Mouse (Mus musculus) adrenal gland, adult 8-10 months (tissue): ENCODE measurements around the gene Hdac5. TPM values are rescaled to one million over a fixed set of nuclear protein-coding genes. Genes with fewer than 3 reads are reported as not detected.
A peak's percentile ranks its signal among the peaks of the same experiment; 100 is the strongest.

ENCODE experiments used
- DNase-seq: peaks from one replicate; pipeline ENCODE4 v3.0.0; 2022
- total RNA-seq, 4 experiments: library from RNA; stranded (reverse); gene quantifications; 2 replicates each; pipeline ENCODE4 v1.2.4; 2022

The Hdac5 gene
- total RNA-seq, result 100 to 1,000 TPM; 100 to 175 (median 132) TPM

DNA sequence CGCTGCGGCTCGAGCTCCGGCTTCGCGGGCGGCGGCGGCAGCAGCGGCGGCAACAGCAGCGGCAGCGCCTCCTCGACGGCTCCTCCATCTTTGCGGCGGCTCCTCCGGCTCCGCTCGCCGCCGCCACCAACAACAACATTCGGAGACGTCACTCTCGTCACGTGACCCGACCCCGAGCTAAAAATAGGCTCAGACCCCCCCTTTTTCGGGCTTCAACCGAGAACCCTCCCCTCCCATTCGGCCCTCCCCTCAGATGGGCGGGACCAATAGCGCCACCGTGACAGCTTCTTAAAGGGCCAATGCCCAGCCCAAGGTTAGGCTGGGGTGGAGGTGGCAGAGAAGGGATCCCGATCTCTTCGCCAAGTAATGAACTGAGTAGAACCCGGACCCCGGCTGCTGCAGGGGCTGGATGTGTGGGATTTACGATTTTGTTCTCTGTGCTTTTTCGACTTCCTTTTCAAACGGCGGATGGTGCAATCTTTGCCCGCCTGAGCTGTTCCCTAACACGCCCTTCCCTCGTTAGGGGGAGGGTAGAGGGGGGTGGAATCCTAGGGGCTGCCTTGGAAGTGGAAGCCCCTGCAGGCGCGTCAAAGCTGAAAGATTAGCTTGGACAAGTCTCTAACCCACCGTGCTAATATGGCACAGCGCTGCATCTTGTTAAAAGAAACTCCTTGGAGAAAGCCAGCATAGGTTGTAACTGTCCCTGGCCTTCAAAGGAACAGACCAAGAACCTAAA is at the start of gene Hdac5:
Gene Hdac5 (minus strand): TSS at position 161 of the 736 bp plus-strand sequence.
- peak; percentile 98 for DNase-seq

DNA sequence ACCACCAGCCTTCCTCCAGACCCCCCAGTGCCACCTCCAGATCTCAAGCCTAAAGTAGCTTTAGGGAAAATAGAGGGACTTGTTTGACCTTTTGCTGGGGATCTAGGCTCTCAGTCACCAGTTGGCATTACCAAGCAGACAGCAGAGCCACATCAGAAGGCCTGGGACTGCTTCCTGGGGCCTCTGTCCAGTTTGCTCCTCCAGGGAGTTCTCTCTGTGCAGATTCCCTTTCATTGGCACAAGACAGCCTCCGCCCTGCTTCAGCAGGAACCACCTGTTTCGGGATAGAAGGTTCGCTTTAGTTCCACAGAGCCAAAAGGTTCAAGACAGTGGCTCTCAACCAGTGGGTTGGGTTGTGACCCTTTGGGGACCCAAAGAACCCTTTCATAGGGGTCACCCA is 49.6 kb upstream of the Hdac5 start:
- DNase-seq, result no peak

DNA sequence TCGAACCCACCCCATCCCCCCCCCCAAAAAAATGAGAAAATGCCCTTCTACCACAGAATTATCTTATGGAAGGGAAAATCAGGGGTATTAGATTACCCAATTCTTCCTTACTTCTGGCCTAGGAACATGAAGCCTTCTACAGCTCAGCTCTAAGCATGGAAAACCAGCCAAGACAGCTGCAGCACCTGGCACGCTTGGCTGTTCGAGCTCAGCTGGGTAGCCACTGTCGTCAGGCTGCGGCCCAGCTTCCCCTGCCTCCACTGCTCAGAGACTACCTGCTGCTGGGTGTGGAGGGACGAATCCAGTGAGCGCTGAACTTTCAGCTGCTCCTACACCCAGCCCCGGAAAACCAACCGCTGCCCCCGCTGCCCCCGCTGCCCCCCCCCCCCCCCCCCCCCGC is 47.8 kb upstream of the Hdac5 start:
- DNase-seq, result no peak

DNA sequence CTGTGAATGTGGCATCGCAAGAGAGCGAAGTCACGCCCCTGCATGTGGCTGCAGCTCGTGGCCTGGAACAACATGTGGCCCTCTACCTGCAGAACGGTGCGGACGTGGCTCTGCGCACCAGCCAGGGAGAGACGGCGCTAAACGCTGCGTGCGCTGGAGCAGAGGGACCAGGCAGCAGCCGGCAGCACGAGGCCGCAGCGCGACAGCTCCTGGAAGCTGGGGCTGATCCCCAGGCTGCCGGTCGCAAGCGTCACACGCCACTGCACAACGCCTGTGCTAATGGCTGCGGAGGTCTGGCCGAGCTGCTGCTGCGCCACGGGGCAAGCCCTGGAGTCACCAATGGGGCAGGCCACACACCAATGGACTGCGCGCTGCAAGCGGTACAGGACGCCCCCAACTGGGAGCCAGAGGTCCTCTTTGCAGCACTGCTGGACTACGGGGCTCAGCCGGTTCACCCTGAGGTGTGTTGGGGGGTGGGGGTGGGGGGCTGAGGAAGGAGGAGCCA is 46.5 kb upstream of the Hdac5 start:
- DNase-seq, result no peak

DNA sequence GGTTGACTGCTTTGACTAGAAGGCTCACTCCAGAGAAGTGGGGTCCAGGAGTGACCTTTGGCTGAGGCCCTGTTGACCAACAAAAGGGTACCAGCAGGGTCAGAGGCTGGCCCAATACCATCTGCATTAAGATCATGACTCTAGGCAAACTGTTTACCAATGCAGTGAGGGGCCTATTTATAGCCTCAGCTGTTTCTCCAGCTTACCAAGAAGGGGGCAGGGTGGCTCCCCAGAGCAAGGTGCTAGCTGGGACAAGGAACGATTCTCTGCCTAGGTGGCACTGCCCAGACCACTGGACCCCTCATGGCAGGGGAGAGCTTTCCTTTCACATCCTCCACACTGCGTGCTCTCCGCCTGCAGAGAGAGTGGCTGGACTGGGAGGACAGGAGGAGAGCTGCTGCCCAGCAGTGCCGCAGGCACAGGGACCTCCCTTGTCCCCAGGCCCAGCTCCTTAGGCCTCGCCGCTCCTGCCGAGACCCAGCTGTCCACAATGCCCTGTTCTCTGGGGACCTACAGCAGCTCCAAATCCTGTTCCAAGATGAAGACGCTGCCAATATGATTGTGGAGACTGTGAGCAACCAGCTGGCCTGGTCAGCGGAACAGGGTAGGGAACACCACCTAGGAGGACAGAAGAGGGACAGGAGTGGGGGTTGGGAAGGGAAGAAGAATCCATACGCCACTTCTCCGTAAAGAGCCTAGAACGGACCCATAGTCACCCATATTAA is 38.7 kb upstream of the Hdac5 start, which contains the start of gene Asb16:
Gene Asb16 (plus strand): TSS at position 224 of the 725 bp plus-strand sequence.
- DNase-seq, result no peak

DNA sequence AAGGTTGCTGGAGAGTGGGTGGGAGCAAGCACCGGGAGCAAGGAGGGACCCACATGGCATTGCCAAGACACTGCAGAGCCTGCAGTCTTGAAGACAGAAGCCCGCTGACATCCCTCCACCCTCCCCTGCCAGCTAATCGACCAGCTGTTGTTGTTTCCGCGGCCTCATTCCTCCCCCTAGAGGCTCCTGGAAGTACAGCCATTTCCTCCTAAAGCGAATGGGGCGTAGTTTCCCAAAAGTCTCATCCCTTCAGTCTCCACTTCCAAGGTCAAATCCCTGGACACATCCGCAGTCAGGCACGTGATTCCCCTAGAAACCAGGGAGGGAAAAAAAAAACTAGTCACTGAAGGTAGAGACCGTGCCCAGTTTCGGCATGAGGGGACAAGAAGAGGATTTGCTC is 37.5 kb upstream of the Hdac5 start:
- peak; percentile 74 for DNase-seq

DNA sequence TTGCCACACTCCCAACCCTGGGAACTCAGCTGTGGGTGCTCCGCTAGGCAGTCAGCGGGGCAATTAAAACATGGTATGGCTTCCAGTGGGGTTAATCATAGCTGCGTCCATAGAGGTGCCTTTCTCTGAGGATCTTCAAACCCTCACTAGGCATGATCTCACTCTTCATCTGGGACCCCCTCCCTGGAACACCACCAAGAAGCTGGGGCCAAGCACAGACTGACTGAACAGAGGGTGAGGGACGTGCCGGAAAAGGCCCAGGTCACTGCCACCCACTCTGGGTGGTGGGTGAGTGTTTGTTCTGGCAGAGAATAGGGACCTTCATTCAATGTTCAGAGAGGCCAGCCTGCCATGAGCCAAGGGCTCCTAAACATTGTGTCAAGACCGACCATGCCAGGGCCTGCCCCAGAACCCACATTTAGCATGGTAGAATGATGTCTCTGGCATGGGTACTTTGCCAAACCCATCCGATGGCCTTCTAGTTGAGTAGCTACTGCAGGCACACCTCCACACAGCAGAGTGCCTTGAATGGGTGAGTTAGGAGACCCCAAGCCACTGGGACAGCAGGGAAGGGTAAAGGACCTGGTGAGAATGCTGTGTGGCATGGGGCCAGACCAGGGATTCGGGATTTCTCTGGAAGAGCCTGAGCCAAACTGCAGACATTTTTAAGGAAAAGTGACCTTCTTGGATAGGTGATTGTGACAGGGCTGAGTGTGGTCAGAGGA is 36.8 kb upstream of the Hdac5 start:
- DNase-seq, result no peak

DNA sequence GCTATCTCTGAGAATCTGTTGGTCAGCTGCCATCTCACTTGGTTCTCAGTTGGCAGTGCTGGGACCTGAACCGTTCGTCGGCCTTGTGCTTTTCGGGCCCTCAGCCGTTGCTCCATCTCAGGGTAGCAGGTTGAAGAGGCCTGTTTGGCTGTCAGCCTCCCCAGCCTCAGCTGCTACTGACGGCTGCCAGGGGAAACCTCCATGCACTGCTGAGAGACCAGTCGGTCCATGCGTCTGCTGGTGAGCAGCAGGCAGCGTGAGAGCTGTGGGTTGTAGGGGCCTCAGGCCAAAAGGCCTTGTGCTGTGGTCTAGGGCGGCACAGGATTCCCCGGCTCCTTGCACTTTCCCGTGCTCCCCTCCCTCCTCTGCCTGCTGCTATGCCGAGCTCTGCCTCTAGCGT is 35.9 kb upstream of the Hdac5 start:
- DNase-seq, result no peak

DNA sequence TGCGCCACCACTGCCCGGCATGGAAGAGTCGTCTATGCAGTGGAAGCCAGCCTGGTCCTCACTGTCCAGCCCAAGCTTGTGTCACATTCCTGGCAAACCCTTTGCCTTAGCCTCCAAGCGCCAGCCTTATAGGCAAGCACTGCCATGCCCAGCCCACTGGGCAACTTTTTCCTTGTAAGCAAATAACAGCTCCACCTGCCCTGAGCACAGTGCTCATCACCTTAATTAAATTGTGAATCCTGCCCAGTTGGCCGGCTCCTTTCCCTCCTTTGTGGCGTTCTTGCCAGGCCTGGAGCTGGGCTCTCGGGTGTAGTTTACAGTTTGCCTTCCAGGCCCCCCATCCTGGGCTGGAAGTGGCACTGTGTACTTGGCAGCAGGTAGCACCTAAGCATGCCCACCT is 33.2 kb upstream of the Hdac5 start:
- DNase-seq, result no peak

DNA sequence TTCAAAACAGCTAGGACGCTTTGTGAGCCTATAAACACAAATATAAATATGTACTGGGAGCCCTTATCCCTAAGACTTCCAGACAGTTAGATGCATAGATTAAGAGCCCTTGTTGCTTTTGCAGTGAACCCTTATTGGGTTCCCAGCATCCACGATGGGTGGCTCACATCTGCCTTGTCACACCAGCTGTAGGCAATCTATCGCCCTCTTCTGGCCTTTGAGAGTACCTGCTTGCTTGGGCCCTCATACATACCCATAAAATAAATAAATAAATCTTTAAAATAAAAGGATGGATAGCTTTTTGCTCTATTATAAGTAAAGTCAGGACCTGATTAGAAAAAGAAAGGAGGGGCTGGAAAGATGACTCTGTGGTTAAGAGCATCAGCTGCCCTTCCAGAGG is 28.6 kb upstream of the Hdac5 start:
- no peak for DNase-seq

DNA sequence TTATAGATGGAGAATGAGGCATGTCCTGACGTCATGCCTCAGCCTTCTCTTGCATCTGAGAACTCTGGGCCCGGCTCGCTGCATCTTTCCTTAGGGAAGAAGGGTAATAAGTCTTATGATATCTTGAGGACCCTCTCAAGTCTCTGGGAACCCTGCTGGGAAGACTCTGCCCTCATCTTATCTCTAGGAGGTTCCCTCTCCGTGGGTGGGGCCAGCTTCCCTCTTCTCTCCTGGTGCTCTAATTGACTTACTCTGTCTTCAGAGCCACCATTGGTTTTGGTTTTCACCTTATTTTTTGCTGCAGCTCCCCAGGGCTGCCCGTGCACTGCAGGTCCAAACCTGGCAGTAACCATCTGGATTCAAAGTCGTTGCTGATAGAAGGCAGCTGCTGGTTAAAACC is 28.1 kb upstream of the Hdac5 start:
- DNase-seq, result no peak

DNA sequence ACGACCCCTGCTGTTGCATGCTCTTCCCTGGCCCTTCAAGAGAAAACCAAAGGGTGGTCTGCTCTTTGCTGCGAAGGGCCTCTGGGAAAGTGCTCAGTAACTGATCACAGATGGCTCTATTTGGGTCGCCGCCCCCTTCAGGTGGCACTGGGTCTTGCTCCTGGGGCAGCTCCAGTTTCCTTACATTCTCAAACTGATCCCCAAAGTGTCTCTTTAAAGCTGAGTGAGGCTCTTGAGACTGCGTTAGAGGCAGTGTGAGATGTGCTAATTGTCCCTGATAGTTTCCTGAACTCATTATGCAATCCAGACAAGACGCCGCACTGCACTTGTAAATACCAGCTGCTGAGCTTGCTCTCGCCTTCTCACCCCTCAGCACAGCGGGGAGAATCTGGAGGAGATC is 27.5 kb upstream of the Hdac5 start:
- no peak for DNase-seq

DNA sequence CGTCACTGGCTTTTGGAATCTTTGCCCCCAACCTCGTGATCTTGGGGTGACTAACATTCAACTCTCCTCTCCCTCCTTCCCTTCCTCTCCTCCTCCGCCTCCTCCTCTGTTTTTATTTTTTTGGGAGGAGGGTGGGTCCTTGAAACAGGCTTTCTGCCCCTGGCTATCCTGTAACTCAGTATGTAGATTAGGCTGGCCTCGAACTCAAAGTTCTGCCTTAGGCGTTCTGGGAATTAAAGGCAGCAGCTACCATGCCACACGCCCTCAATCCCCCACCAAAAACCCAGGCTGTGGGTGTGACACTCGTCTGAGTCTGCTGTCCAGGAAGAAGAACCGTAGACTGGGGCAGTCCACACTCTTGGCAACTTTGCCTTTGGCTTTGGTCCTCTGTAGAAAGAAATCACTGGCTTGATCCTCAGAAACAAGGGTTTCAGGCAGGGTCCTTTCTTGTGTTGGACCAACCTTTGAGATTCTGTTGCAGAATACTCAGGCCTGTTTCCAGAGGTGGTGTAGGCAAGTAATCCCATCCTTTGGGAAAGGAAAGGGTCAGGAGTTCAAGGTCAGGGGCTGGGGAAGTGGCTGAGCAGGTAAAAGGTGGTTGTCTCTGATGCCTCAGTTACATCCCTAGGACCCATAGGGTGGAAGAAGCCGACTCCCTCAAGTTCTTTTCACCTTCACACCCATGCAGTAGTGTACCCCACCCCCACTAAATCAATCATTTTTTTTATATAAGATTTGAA is 19.6 kb upstream of the Hdac5 start:
- DNase-seq, result no peak

DNA sequence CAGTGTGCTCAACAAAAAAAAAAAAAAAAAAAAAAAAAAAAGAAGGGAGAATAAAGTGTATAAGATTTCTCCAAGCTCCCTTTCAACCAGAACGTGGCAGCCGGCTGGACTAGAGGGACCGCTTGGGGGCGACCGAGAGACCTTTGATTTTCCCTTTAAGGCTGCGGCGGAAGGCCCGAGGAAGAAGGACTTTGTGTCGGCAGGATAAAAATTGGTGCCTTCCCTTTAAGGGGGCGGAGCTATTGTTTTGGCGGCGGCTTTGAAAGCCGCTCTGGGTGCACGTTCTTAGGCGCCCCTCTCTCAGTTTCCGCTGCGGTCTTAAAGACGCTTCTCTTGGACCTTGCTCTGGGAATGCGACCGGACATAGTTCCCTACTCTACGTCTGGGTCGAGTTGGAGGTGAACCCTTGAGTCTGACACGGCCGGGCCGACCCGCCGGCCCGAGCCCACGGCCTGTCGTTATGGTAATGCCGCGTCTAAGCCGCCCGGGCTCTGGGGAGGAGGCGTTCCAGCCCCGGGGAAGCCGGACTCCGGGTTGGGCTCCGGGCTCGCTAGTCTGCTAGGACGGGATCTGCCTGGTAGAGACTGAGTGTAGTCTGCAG is 18.8 kb upstream of the Hdac5 start, which contains the start of gene BC030867:
Gene BC030867 (plus strand): TSS at position 253 of the 601 bp plus-strand sequence.
- peak; percentile 83 for DNase-seq

DNA sequence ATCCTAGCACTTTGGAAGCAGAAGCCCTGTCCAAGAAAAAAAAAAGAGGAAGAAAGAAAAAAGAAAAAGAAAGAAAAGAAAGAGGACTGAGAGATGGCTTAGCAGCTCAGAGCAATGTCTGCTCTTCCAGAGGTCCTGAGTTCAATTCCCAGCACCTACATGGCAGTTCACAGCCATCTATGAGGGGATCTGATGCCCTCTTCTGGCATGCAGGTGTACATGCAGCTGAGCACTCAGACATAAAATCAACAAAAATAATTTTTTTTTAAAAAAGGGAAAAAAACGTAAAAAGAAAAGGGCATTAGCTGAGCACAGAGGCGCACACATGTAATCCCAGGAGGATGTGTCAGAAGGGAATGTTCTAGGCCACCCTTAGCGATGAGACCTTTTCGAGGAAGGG is 16.9 kb upstream of the Hdac5 start:
- no peak for DNase-seq

DNA sequence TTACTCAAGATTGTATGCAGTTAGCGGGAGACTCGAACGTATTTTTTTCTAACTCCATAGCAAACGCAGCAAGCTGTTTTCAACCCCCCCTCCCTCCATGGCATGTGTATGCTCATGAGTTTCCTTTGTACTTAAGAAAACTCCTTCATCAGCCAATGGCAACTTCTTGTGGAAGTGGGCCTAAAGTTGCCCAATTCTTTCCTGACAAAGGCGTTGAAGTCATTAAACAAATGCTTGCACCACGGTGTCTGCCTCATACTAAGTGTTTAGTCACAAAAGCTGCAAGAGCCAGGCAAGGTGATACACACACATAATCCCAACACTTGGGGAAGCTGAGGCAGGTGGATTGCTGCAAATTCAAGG is 16.3 kb upstream of the Hdac5 start:
- DNase-seq, result no peak

DNA sequence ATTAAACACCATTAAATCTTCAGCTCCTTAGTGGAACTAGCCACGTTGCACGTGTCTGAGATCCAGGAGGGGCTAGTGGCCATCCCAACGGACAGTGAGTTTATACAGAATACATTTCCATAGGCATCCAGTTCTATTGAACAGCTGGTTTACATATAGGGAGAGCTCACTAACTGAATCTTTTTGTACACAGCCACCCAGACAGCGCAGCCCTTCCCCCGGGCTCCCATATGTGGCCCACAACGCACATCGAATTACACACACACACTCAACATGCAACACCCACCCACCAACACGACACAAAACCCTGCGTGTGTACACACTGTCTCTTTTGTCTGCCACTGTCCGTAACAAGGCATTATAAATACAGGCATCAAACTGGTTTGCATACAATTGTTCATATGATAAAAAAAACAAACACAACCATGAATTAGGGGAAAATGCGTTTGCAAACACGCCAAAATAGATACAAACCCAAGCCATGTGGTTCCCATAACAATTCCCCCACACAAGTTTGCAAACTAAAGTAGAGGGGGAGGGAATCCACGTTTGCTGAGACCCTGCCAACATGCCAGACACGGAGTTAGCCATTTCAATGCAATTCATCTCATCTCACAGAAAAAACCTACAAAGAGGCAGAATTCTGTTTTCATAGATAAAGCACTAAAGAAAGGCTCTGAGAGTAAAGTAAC is 15.8 kb upstream of the Hdac5 start:
- DNase-seq, result no peak

DNA sequence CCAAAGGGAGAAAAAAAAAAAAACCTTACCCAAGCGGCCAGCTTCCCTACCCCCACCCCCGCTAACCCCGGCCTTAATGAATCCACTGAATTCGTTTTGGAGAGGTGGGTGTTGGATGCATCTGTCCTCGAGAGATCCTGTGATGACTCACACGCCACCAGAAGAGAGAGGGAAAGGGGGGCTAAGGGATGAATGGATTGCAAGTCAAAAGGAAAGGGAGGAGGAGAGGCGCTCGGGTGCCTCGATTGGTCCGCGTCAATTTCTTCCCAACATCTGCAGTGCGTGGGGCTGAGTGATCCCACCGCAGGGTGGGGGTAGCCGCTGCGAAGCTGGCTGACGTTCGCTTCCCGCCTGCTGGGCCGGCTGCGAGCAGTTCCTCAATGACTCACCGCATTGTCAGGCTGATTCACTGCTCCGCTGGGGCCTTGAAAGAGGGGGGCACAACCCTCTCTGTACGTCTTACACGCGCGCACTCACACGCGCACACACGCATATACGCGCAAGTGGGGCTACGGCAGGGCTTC is 15.0 kb upstream of the Hdac5 start:
- DNase-seq, result peak; percentile 83

DNA sequence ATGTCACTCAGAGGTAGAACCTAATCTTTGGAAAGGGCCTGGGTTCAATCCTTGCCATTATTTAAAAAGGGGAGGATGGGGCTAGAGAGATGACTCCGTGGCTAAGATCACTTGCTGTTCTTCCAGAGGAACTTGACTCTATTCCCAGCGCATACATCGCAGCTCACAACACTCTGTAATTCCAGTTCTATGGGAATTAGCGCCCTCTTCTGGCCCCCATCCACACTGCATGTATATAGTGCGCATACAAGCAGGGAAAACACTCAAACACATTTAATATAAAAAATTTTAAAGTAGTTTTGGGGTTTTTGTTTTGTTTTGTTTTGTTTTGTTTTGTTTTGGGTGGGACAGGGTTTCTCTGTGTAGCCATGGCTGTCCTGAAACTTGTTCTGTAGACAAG is 11.9 kb upstream of the Hdac5 start:
- DNase-seq, result no peak

DNA sequence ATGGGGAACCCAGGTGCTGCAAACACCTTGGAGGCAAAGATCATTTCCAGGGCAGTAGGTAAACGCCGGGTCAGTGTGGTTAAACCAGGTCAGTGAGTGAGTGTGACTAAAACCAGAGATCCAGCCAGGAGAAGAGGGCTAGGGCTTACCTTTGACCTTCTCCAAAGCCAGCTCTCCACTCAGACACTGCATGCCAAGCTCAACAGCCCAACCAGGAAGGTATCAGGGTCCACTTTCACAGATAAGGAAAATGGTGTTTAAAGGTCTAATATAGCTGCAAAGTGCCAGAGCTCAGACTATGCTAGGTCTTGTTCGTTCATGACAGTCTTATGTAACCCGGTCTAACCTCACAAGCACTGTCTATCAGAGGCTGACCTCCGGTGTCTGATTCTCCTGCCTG is 11.3 kb upstream of the Hdac5 start:
- no peak for DNase-seq

DNA sequence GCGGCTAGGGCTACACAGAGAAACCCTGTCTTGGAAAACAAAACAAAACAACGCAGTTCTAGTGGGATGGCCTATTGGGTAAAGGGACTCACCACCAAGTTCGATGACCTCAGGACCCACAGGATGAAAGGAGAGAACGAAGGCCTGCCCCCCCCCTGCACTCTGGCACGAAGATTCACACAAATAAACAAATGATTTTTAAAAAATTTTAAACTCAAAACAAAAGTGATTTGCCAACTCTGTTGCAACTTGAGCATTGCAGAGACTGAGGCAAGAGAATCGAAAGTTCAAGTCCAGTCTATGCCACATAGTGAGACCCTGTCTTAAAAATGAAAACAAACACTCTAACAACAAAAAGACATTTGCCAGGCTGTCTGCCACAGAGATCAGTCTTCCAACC is 10.7 kb upstream of the Hdac5 start:
- DNase-seq, result no peak
